In genomic region chr6:96441971-96442370, GRCm38 (mm10) we compare ENCODE assay signal across 32 mouse cellular contexts.
"Had no signal": no experiment of that assay in that cellular context is flagged by ENCODE, and none has a peak within 500 bp of the region (broad histone marks: within the 10 kb centered on the region; RNA-seq: fewer than 3 reads in every experiment).

No protein-coding gene starts in this region.

- H3K27me3 ChIP-seq: limb, embryonic 12.5 days; limb, embryonic 13.5 days; limb, embryonic 15.5 days; liver, embryonic 12.5 days; liver, embryonic 13.5 days; liver, embryonic 15.5 days; lung, embryonic 15.5 days; megakaryocyte, embryonic 14.5 days; midbrain, embryonic 12.5 days; midbrain, embryonic 13.5 days; midbrain, embryonic 15.5 days; neural tube, embryonic 12.5 days had no signal

- H3K36me3 ChIP-seq: limb, embryonic 10.5 days; limb, embryonic 12.5 days; limb, embryonic 13.5 days; limb, embryonic 15.5 days; liver, embryonic 12.5 days; liver, embryonic 13.5 days; liver, embryonic 15.5 days; lung, embryonic 15.5 days; midbrain, embryonic 10.5 days; midbrain, embryonic 12.5 days; midbrain, embryonic 13.5 days; midbrain, embryonic 15.5 days; neural tube, embryonic 12.5 days had no signal

- H3K4me2 ChIP-seq: limb, embryonic 12.5 days; limb, embryonic 13.5 days; limb, embryonic 15.5 days; liver, embryonic 11.5 days; liver, embryonic 12.5 days; liver, embryonic 13.5 days; liver, embryonic 15.5 days; lung, embryonic 14.5 days; lung, embryonic 15.5 days; midbrain, embryonic 11.5 days; midbrain, embryonic 12.5 days; midbrain, embryonic 13.5 days; midbrain, embryonic 15.5 days; neural tube, embryonic 12.5 days had no signal

- H3K9me3 ChIP-seq: limb, embryonic 10.5 days; limb, embryonic 12.5 days; limb, embryonic 13.5 days; limb, embryonic 15.5 days; liver, embryonic 12.5 days; liver, embryonic 13.5 days; liver, embryonic 15.5 days; lung, embryonic 15.5 days; midbrain, embryonic 10.5 days; midbrain, embryonic 12.5 days; midbrain, embryonic 13.5 days; midbrain, embryonic 15.5 days; neural tube, embryonic 12.5 days had no signal

- H3K4me1 ChIP-seq: limb, embryonic 13.5 days; limb, embryonic 15.5 days; liver, embryonic 12.5 days; liver, embryonic 13.5 days; liver, embryonic 15.5 days; lung, embryonic 15.5 days; megakaryocyte, embryonic 14.5 days; midbrain, embryonic 10.5 days; midbrain, embryonic 12.5 days; neural tube, embryonic 12.5 days had no signal

- H3K9ac ChIP-seq: limb, embryonic 12.5 days; limb, embryonic 13.5 days; limb, embryonic 15.5 days; liver, embryonic 12.5 days; liver, embryonic 13.5 days; liver, embryonic 14.5 days; liver, embryonic 15.5 days; liver, postnatal 0 days; lung, embryonic 14.5 days; lung, embryonic 15.5 days; midbrain, embryonic 12.5 days; midbrain, embryonic 13.5 days; midbrain, embryonic 15.5 days; neural tube, embryonic 12.5 days had no signal

- H3K27ac ChIP-seq: limb, embryonic 10.5 days; limb, embryonic 12.5 days; limb, embryonic 13.5 days; limb, embryonic 15.5 days; liver, embryonic 12.5 days; liver, embryonic 13.5 days; liver, embryonic 14.5 days; liver, embryonic 15.5 days; lung, embryonic 15.5 days; macrophage; midbrain, embryonic 10.5 days; midbrain, embryonic 12.5 days; midbrain, embryonic 13.5 days; midbrain, embryonic 15.5 days; neural tube, embryonic 12.5 days had no signal

- DNase-seq: left cerebral cortex, postnatal 4 days; liver; liver, embryonic 13.5 days; liver, postnatal 0 days; lung, adult 18-20 months; lung, adult 2 months; lung, embryonic 14.5 days; lung, postnatal 10 days; lung, postnatal 14 days; lung, postnatal 36 days; lung, postnatal 4 days; midbrain, embryonic 14.5 days had no signal

- H3K4me3 ChIP-seq: limb, embryonic 10.5 days; limb, embryonic 12.5 days; limb, embryonic 13.5 days; limb, embryonic 15.5 days; liver, embryonic 12.5 days; liver, embryonic 13.5 days; liver, embryonic 15.5 days; lung, embryonic 15.5 days; megakaryocyte, embryonic 14.5 days; midbrain, embryonic 10.5 days; midbrain, embryonic 12.5 days; midbrain, embryonic 13.5 days; midbrain, embryonic 15.5 days; myocyte; neural tube, embryonic 12.5 days had no signal

- ATAC-seq: liver, embryonic 12.5 days; liver, postnatal 0 days; lung, postnatal 0 days; midbrain, embryonic 13.5 days; midbrain, embryonic 15.5 days; midbrain, embryonic 16.5 days had no signal
